Mouse (Mus musculus): ENCODE measurements at regions not wholly inside any gene's neighbourhood (a gene's known extent, or its start where the extent isn't known, plus 50 kb on each side); places are given as distances from the start of the nearest gene placed in this dataset.

- DNase-seq (ENCODE audit: extremely low read depth, low read depth, low spot score) = no peak
These were observed 278.2 kb downstream of the Kcnrg start for GRCm38 (mm10) chr14:61885241-61886015.

GRCm38 (mm10) chr14:61889626-61890025, 282.4 kb downstream of the Kcnrg start:
- DNase-seq (ENCODE audit: extremely low read depth, low read depth, low spot score) = no peak

- DNase-seq (ENCODE audit: extremely low read depth, low read depth, low spot score) = no peak
These were observed 286.5 kb downstream of the Kcnrg start for GRCm38 (mm10) chr14:61893786-61894185.

GRCm38 (mm10) chr14:61896879-61897278, 289.6 kb downstream of the Kcnrg start:
- no peak for DNase-seq (ENCODE audit: extremely low read depth, low read depth, low spot score)

GRCm38 (mm10) chr14:61898664-61899063, 291.4 kb downstream of the Kcnrg start:
- no peak for DNase-seq (ENCODE audit: extremely low read depth, low read depth, low spot score)

GRCm38 (mm10) chr14:61904426-61905124, 297.3 kb downstream of the Kcnrg start:
- DNase-seq (ENCODE audit: extremely low read depth, low read depth, low spot score) = no peak

GRCm38 (mm10) chr14:61918113-61918512, 310.9 kb downstream of the Kcnrg start:
- DNase-seq (ENCODE audit: extremely low read depth, low read depth, low spot score) = no peak

GRCm38 (mm10) chr14:61931811-61932210, 324.6 kb downstream of the Kcnrg start:
- no peak for DNase-seq (ENCODE audit: extremely low read depth, low read depth, low spot score)

GRCm38 (mm10) chr14:61941682-61942081, 334.4 kb downstream of the Kcnrg start:
- DNase-seq (ENCODE audit: extremely low read depth, low read depth, low spot score) = no peak

- DNase-seq (ENCODE audit: extremely low read depth, low read depth, low spot score) = no peak
These were observed 338.4 kb downstream of the Kcnrg start for GRCm38 (mm10) chr14:61945659-61946058.

GRCm38 (mm10) chr14:61949446-61949845, 342.2 kb downstream of the Kcnrg start:
- no peak for DNase-seq (ENCODE audit: extremely low read depth, low read depth, low spot score)

- no peak for DNase-seq (ENCODE audit: extremely low read depth, low read depth, low spot score)
These were observed 342.4 kb upstream of the Rnaseh2b start for GRCm38 (mm10) chr14:61950004-61950403.

- no peak for DNase-seq (ENCODE audit: extremely low read depth, low read depth, low spot score)
These were observed 339.4 kb upstream of the Rnaseh2b start for GRCm38 (mm10) chr14:61953029-61953428.

GRCm38 (mm10) chr14:61955416-61955815, 337.0 kb upstream of the Rnaseh2b start:
- no peak for DNase-seq (ENCODE audit: extremely low read depth, low read depth, low spot score)

- no peak for DNase-seq (ENCODE audit: extremely low read depth, low read depth, low spot score)
These were observed 332.0 kb upstream of the Rnaseh2b start for GRCm38 (mm10) chr14:61960243-61960957.

- no peak for DNase-seq (ENCODE audit: extremely low read depth, low read depth, low spot score)
These were observed 323.9 kb upstream of the Rnaseh2b start for GRCm38 (mm10) chr14:61968467-61968866.

GRCm38 (mm10) chr14:61968957-61969535, 323.3 kb upstream of the Rnaseh2b start:
- no peak for DNase-seq (ENCODE audit: extremely low read depth, low read depth, low spot score)

GRCm38 (mm10) chr14:61970591-61970990, 321.8 kb upstream of the Rnaseh2b start:
- DNase-seq (ENCODE audit: extremely low read depth, low read depth, low spot score) = no peak

- DNase-seq (ENCODE audit: extremely low read depth, low read depth, low spot score) = no peak
These were observed 321.0 kb upstream of the Rnaseh2b start for GRCm38 (mm10) chr14:61971100-61972088.

GRCm38 (mm10) chr14:61975301-61975732, 317.1 kb upstream of the Rnaseh2b start:
- no peak for DNase-seq (ENCODE audit: extremely low read depth, low read depth, low spot score)

Measured in fat pad, adult 2 months (tissue).